Mouse (Mus musculus) Patski (cell line): ENCODE measurements around the gene Phactr2. TPM values are rescaled to one million over a fixed set of nuclear protein-coding genes. Genes with fewer than 3 reads are reported as not detected.
"Not testable (repeated sequence)": the region's sequence is repeated elsewhere in the genome, so short reads cannot be mapped to it uniquely, and the experiment has no call there.

Experiments
- ATAC-seq: fragments of 100-300 bp; one replicate; pipeline ENCODE4 v1.8.0; 2021
- CTCF ChIA-PET: fragments of 350-600 bp; sonication (Branson Sonifier 250); formaldehyde crosslinking; loops from one replicate; lab custom pipeline; 2022; ENCODE audit warnings: inconsistent platforms; lab: Charles Lee
- POLR2A ChIA-PET: fragments of 350-600 bp; sonication (Branson Sonifier 250); formaldehyde crosslinking; loops from one replicate; lab custom pipeline; 2022; ENCODE audit warnings: antibody characterized with exemption, inconsistent platforms; lab: Charles Lee
- DNase-seq: peaks from one replicate; pipeline ENCODE4 v3.0.0-alpha.2; 2011; ENCODE audit warnings: low read depth, low spot score
- H3K27me3 ChIP-seq: fragments of 371-371 bp; one replicate; pipeline ENCODE4 v1.5.1; 2021
- CTCF ChIP-seq: fragments of 100-300 bp; IDR thresholded peaks from one replicate; pipeline ENCODE4 v1.5.1; 2021
- in situ Hi-C: fragments of 300-500 bp; cut with MboI; formaldehyde crosslinking; loops from 3 replicates; pipeline ENCODE4 v1.11.1; 2018; ENCODE audit warnings: low pct_unique_long_range_greater_than_20kb, mixed read lengths
- polyA plus RNA-seq: library from polyadenylated mRNA; unstranded; gene quantifications from one replicate; pipeline ENCODE4 v1.2.3, GENCODE M21; 2021

Gene Phactr2
- polyA plus RNA-seq, 1 experiment from 2014 or later, result 9.3 TPM

- H3K27me3 ChIP-seq, result peaks cover 6% of the 10 kb centered on the region
- no peak for TF ChIP-seq CTCF
- CTCF ChIA-PET, result no interaction called here
- in situ Hi-C loops, result no loop called here
- POLR2A ChIA-PET, result no interaction called here
- ATAC-seq (no peak), DNase-seq (no peak)
Observed at GRCm38 (mm10) chr10:13479341-13479740, 5.1 kb upstream of the Phactr2 start.

GRCm38 (mm10) chr10:13475121-13475520 is 909 bp upstream of the Phactr2 start:
- ATAC-seq (no peak), DNase-seq (no peak)
- in situ Hi-C loops, result no loop called here
- peaks cover 16% of the 10 kb centered on the region for H3K27me3 ChIP-seq
- CTCF ChIA-PET, result interaction anchor here (1.2 kb wide), 1 partner anchor 39 kb away, joined by 3 read pairs; no protein-coding TSS in a partner anchor
- POLR2A ChIA-PET, result no interaction called here
- no peak for TF ChIP-seq CTCF

DNA sequence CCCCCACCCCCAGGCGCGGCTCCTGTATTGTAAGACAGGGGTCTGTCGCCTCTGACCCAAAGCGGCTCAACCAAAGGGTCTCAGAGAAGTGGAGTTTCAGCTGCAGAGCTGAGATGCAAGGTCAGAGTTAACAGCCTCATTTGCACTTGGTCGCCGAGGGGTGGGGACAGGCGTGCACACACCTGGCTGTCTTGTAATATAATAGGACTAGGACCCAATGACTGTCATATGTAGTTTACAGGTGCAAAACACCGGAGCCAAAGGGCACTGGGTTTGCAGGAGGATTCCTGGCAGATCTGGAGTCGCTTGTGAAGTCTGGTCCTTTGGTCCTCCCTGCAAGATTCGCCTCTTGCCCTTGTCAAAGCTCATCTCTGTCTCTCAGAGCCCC is 350 bp upstream of the Phactr2 start:
- no peak for TF ChIP-seq CTCF
- ATAC-seq, result no peak
- CTCF ChIA-PET, result interaction anchor here (1.2 kb wide), 1 partner anchor 38 kb away, joined by 3 read pairs; no protein-coding TSS in a partner anchor
- POLR2A ChIA-PET, result no interaction called here
- H3K27me3 ChIP-seq, result peaks cover 16% of the 10 kb centered on the region
- no peak for DNase-seq
- in situ Hi-C loops, result no loop called here

DNA sequence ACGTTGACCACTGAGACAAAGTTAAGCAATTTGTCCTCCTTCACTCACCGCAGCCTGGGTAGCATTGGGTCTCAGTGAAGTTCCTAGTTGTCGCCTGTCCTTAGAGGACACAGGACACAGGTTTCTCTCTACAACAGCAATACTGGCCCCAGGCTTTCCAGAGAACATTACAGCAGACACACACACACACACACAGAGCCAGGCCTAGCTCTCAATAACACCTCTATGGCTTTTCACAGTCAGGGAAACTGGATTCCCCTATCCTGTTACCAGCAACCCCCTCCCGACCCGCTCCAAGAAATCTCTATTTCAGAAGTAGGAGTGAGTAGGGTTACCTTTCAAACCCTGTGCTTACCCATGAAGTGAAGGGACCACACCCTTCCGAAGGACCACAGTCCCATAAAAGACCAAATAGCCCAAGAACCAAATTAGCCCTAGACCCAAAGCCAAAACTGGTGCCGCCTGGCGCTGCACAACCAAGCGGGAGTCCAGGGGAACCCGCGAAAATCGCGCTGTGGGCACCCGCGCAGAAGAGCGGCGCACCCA is 852 bp downstream of the Phactr2 start:
- CTCF ChIA-PET, result no interaction called here
- in situ Hi-C loops, result no loop called here
- ATAC-seq, result peak; percentile 25

DNA sequence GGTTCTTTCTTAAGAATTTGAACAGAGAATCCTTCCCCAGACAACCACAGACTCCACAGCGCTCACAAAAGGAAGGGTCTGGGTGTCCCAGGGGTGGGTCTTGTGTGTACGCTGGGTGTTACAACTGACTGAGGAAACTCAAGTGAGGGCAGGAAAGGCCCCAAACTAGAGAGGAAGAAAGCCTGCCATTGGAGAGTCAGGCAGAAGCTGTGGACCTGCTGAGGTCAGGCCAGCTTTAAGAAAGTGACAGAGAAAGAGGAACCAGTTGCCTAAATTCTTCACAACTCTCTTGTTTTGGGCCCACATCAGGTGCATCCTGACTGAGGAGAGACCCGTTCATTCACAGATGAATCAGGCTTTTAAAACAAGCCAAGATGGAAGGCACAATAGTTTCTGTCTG is 4.0 kb downstream of the Phactr2 start:
- no peak for TF ChIP-seq CTCF
- ATAC-seq, result no peak
- no peak for DNase-seq
- H3K27me3 ChIP-seq, result peaks cover 16% of the 10 kb centered on the region
- CTCF ChIA-PET, result no interaction called here
- in situ Hi-C loops, result no loop called here
- POLR2A ChIA-PET, result interaction anchor here (0.6 kb wide), 1 partner anchor 443 kb away, joined by 3 read pairs; no protein-coding TSS in a partner anchor

More for the DNA sequence above, 852 bp downstream of the Phactr2 start:
- TF ChIP-seq CTCF, result no peak
- H3K27me3 ChIP-seq, result peaks cover 16% of the 10 kb centered on the region
- POLR2A ChIA-PET, result no interaction called here
- DNase-seq, result no peak

GRCm38 (mm10) chr10:13468025-13468529 is 6.1 kb downstream of the Phactr2 start:
- POLR2A ChIA-PET, ATAC-seq, CTCF ChIA-PET, DNase-seq, H3K27me3 ChIP-seq, in situ Hi-C loops: not testable (repeated sequence)

DNA sequence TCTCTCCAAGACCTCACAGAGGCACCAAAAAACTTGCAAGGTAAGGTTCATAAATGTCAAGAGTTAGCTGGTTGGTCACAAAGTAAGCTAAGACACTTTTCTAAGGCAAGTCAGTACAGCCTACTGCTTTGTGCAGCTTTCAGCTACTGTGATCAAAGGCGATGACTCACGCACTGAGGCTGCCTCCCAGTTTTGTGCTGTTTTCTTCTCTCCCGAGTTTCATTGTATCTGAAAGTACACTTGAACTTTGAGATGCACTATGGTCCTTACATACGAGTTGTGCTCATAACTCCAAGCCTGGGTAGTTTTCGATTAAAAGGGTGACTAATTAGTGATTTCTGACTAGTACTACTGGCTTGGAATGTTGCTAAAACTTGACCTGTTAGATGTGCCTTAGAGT is 7.3 kb downstream of the Phactr2 start:
- peak; percentile 70 for ATAC-seq
- H3K27me3 ChIP-seq, result peaks cover 1% of the 10 kb centered on the region
- in situ Hi-C loops, result no loop called here
- CTCF ChIA-PET, result no interaction called here
- no peak for TF ChIP-seq CTCF
- POLR2A ChIA-PET, result no interaction called here
- DNase-seq, result no peak

DNA sequence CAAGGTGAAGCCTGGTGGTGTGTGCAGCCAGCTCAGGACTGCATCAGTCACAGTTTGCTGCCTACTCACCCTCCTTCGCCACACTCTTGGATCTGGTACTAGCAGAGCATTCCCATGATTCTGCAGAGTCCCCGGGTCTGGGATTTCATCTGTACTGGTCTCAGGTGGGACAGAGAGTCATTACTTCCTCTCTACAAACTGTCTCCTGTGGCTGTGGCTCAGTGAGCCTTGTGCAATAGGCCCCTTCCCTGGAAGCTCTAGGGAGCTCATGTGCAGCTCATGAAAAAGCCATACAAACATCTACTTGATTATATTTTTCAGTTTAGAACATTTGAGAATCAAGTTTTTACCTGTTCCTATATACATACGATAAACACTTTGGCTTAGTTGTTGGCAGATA is 9.9 kb downstream of the Phactr2 start:
- CTCF ChIA-PET, ATAC-seq, H3K27me3 ChIP-seq, POLR2A ChIA-PET, DNase-seq, in situ Hi-C loops: not testable (repeated sequence)

- POLR2A ChIA-PET, result no interaction called here
Observed at GRCm38 (mm10) chr10:13453200-13453990, 20.8 kb downstream of the Phactr2 start.

GRCm38 (mm10) chr10:13451640-13452039 is 22.6 kb downstream of the Phactr2 start:
- peaks cover 4% of the 10 kb centered on the region for H3K27me3 ChIP-seq
- ChIA-PET POLR2A (no interaction called here), CTCF (no interaction called here)
- ATAC-seq (no peak), DNase-seq (no peak)
- in situ Hi-C loops, result no loop called here
- no peak for TF ChIP-seq CTCF

More at GRCm38 (mm10) chr10:13453200-13453990, 20.8 kb downstream of the Phactr2 start:
- TF ChIP-seq CTCF, result no peak
- DNase-seq, result no peak
- peaks cover 4% of the 10 kb centered on the region for H3K27me3 ChIP-seq
- in situ Hi-C loops, result no loop called here
- ATAC-seq, result no peak
- CTCF ChIA-PET, result interaction anchor here (1.1 kb wide), 2 partner anchors 13 to 37 kb away, joined by 3 read pairs; no protein-coding TSS in a partner anchor
